Mouse (Mus musculus) right cerebral cortex, postnatal 25 days (tissue): ENCODE measurements around the gene St3gal2.
A peak's percentile ranks its signal among the peaks of the same experiment; 100 is the strongest.
"Not testable (repeated sequence)": the region's sequence is repeated elsewhere in the genome, so short reads cannot be mapped to it uniquely, and the experiment has no call there.

Source experiments
- DNase-seq: peaks from one replicate; pipeline ENCODE4 v3.0.0; 2022

Gene St3gal2

GRCm38 (mm10) chr8:110945716-110946115, 26.0 kb downstream of the St3gal2 start:
- no peak for DNase-seq

- no peak for DNase-seq
These were observed 30.4 kb downstream of the St3gal2 start for GRCm38 (mm10) chr8:110950065-110950484.

DNA sequence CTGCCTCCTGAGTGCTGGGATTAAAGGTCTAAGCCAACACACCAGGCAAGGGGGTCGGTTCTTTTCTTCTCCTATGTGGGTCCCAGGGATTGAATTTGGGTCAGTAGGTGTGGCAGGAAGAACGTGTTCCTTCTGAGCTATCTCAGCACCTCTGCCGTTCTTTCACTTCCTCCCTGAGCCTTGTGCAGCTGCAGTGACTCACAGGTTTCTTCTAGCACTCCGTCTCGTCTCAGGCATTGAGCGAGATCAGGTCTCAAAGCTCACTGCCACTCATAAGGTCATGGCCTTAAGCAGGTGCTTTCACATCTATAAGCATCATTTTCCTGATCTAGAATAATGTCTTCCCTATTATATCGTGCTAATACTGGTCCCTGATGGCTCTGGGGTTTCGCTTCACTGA, 35.1 kb downstream of the St3gal2 start:
- no peak for DNase-seq

DNA sequence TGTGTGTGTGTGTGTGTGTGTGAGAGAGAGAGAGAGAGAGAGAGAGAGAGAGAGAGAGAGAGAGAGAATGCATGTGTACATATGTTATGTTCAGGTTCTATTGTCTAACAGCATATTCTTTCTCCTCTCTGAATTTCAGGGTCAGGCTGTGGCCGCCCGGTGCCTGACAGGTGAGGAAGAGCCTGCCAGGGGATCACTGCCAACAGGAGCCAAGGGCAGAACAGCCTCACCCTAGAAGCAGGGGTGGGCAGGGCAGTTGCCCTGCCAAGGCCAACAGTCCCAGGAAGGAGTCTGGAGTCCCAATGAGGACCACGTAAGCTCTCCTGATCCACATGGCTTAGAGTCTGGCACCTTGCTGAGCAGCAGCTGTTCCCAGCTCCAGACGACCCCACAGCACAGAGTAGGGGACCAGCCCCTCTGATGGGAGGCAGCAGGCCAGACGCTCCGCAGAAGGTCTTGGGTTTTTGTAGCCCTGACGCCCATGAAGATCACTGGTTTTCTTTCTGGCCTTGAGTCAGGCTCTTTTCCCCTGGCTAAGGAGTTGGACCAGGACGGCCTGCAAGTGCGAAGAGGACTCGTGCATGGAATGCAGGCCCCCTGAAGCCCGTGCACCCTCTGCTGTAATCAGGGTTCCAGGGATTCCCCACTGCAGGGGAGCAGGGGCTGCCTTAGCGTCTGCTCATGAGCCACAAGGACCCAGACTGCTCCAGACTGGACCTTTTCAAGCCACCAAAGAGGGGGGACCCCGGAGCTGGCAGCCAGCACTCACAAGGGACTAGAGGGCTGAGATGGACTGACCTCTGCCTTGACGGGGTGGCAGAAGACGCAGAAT, 37.1 kb downstream of the St3gal2 start:
- DNase-seq = no peak

- DNase-seq = no peak
These were observed 37.7 kb downstream of the St3gal2 start for GRCm38 (mm10) chr8:110957471-110957870.

- no peak for DNase-seq
These were observed 38.4 kb downstream of the St3gal2 start for GRCm38 (mm10) chr8:110958135-110958534.

GRCm38 (mm10) chr8:110958553-110958952, 38.8 kb downstream of the St3gal2 start:
- not testable (repeated sequence) for DNase-seq

DNA sequence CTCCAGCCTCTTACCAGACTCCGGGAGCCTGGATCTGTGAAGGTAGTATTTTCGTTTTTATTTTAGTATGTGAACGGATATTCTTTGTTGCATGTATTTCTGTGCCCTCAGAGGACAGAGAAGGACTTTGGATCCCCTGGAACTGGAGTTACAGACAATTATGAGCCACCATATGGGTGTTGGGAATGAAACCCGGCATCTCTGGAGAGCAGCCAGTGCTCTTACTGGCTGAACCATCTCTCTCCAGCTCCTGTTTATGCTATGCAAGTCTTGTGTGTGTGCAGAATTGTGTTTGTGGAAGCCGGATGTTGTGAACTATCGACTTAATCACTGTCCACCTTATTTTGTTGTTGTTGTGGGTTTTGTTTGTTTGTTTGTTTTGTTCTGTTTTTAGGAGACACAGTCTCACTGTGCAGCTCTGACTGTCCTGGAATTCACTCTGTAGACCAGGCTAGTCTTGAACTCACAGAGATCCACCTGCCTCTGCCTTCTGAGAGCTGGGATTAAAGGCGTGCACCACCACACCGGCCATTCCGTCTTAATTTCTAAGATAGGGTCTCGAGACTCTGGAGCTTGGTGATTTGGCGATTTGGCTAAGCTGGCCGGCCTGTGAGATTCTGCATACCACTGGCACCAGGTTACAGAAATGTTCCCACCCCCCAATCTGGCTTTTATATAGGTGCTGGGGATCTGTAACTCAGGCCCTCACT, 39.5 kb downstream of the St3gal2 start:
- no peak for DNase-seq

- DNase-seq = no peak
These were observed 40.2 kb downstream of the St3gal2 start for GRCm38 (mm10) chr8:110959906-110960305.

GRCm38 (mm10) chr8:110963051-110963450, 43.3 kb downstream of the St3gal2 start:
- no peak for DNase-seq

DNA sequence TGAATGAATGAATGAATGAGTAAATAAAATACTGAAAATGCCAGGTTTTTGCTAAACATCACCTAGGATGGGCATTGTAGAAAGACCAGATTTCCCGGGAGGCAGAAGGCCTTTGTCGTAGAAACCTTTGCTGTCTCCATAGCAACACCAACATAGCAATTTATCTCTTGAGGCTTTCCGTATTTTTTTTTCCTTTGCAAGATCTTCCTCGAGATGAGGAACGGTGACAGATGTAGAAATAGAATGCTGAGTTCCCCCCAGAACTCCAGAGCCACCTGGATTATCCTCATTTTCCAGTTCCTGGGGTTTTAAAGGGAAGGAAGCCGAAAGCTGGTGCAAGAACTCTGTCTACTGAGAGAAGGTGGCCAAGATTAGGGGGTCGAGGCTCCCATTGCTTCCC, 44.9 kb downstream of the St3gal2 start:
- DNase-seq = no peak

- DNase-seq = peak; percentile 40
These were observed 45.9 kb downstream of the St3gal2 start for GRCm38 (mm10) chr8:110965594-110965993.

GRCm38 (mm10) chr8:110966586-110966985, 46.9 kb downstream of the St3gal2 start:
- DNase-seq = no peak

DNA sequence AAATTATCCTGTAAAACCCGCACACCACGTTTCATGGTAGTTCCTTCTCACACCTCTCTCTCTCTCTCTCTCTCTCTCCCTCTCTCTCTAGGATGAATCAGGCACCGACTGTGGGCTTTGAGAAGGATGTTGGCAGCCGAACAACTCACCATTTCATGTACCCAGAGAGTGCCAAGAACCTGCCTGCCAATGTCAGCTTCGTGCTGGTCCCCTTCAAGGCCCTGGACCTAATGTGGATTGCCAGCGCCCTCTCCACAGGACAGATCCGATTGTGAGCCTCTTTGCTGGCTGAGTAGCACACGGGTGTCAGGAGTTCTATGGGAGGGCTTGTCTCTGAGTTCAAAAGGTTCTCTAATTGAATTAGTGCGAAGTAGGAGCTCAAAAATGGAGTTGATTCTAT, 47.6 kb downstream of the St3gal2 start:
- DNase-seq = no peak

DNA sequence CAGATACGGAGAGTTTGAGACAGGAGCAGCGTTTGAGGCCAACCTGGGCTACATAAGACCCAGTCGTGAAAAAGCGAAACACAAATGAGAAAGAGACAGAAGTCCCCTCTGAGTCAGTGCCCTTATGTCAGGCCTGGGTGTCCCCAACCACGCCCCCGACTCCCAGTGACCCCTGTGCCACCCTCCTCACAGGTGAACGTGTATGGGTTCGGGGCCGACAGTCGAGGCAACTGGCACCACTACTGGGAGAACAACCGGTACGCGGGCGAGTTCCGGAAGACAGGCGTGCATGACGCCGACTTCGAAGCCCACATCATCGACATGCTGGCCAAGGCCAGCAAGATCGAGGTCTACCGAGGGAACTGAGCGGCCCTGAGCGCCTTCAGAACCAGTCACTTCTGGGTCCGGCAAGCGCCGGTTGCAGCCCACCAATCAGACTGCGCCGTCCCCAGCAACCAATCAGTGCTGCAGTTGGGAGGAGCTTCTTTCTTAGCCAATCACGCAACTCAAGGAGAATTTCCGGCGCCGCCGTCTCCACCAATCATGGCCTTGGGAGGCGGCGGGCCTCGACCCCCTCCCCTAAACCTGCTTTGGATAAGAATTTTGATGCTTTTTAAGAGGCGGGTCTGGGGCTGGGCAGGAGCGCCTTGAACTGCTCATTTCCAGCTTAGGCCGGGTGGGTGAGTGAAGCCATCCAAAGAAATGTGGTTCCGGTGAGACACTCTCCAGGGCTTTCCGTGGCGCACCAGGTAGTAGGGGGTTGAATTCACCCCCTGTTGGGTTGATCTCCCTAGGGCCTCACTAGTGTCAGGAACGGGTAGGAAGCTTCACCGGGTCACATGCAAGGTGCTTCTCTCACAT, 50.4 kb downstream of the St3gal2 start:
- peak; percentile 90 for DNase-seq

DNA sequence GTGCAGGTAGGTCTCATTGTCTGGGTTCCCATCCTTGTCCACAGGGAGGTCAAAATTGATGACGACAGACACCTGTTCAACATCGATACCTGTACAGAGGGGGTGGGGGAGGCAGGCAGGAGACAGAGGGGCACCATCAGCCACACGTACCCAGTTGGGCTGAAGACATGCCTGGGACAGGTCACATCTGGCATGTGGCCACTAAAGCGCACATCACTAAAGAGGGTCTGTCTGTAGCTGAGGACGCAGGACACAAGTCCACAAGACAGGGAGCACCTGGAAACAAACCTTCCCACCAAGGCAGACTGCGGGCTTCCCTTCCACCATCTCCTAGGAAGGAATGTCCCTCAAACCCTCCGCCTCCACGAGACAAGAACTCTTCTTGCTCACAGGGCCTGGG, 56.8 kb downstream of the St3gal2 start:
- DNase-seq = not testable (repeated sequence)

GRCm38 (mm10) chr8:110977987-110978386, 58.3 kb downstream of the St3gal2 start:
- DNase-seq = not testable (repeated sequence)

GRCm38 (mm10) chr8:110981304-110981703, 61.6 kb downstream of the St3gal2 start:
- no peak for DNase-seq

- DNase-seq = no peak
These were observed 68.4 kb downstream of the St3gal2 start for GRCm38 (mm10) chr8:110987805-110988744.

GRCm38 (mm10) chr8:110990017-110990416, 70.3 kb downstream of the St3gal2 start:
- DNase-seq = no peak

- no peak for DNase-seq
These were observed 77.1 kb downstream of the St3gal2 start for GRCm38 (mm10) chr8:110996641-110997430.
